Mouse (Mus musculus) MEL (cell line): ENCODE measurements around the gene Usp49. TPM values are rescaled to one million over a fixed set of nuclear protein-coding genes. Genes with fewer than 3 reads are reported as not detected.
A peak's percentile ranks its signal among the peaks of the same experiment; 100 is the strongest.

Experiments used
- DNase-seq: peaks from one replicate; pipeline ENCODE4 v3.0.0; 2011; ENCODE audit warnings: low read depth, low spot score
- H3K27ac ChIP-seq: 2 replicates; pipeline ENCODE4 v1.5.1; 2012; ENCODE audit warnings: low read depth, mild to moderate bottlenecking, control low read depth, low read length, moderate library complexity; ENCODE audit not compliant: control insufficient read depth
- H3K27me3 ChIP-seq, 2 experiments: fragments of 150-350 bp in 1 of 2; sonication (generic) in 1 of 2; 2 replicates each; pipeline ENCODE4 v1.6.1; 2012; ENCODE audit warnings: low read length in 2 of 2, mild to moderate bottlenecking in 2 of 2, improper control_type of control experiment in 1 of 2, moderate library complexity in 1 of 2; ENCODE audit not compliant: insufficient read depth in 2 of 2, control insufficient read depth in 1 of 2
- H3K36me3 ChIP-seq, 2 experiments: 2 replicates each; pipeline ENCODE4 v1.6.1; 2012 to 2014; ENCODE audit warnings: low read length in 2 of 2, improper control_type of control experiment in 1 of 2, inconsistent platforms in 1 of 2, mild to moderate bottlenecking in 1 of 2; ENCODE audit not compliant: insufficient read depth in 2 of 2, control insufficient read depth in 1 of 2
- H3K4me1 ChIP-seq, 2 experiments: fragments of 150-350 bp in 1 of 2; sonication (generic) in 1 of 2; 2 replicates each; pipeline ENCODE4 v1.6.1; 2012; ENCODE audit warnings: low read length in 2 of 2, improper control_type of control experiment in 1 of 2, mild to moderate bottlenecking in 1 of 2; ENCODE audit not compliant: insufficient read depth in 2 of 2, control insufficient read depth in 1 of 2
- H3K4me3 ChIP-seq, 2 experiments: fragments of 150-350 bp in 1 of 2; sonication (generic) in 1 of 2; 2 replicates each; pipeline ENCODE4 v1.5.1; 2012; ENCODE audit warnings: low read depth in 2 of 2, low read length in 2 of 2, mild to moderate bottlenecking in 2 of 2, moderate library complexity in 2 of 2, control low read depth in 1 of 2, improper control_type of control experiment in 1 of 2; ENCODE audit not compliant: control insufficient read depth in 1 of 2, insufficient read depth in 1 of 2
- H3K79me2 ChIP-seq: 2 replicates; pipeline ENCODE4 v1.6.1; 2012; ENCODE audit warnings: mild to moderate bottlenecking, low read length, moderate library complexity; ENCODE audit not compliant: control insufficient read depth, poor library complexity, insufficient read depth
- H3K9ac ChIP-seq: 2 replicates; pipeline ENCODE4 v1.6.1; 2012; ENCODE audit warnings: low read depth, mild to moderate bottlenecking, control low read depth, low read length, moderate library complexity; ENCODE audit not compliant: control insufficient read depth, poor library complexity, severe bottlenecking
- H3K9me3 ChIP-seq: fragments of 150-350 bp; sonication (generic); replicated peaks from 2 replicates; pipeline ENCODE4 v1.6.1; 2012; ENCODE audit warnings: mild to moderate bottlenecking, low read length, improper control_type of control experiment, moderate library complexity; ENCODE audit not compliant: insufficient read depth
- BHLHE40 ChIP-seq: IDR thresholded peaks from 2 replicates; pipeline ENCODE4 v1.6.1; 2012; ENCODE audit warnings: low read depth, mild to moderate bottlenecking, inconsistent platforms, low read length, improper control_type of control experiment, borderline replicate concordance
- CTCF ChIP-seq, 3 experiments: IDR thresholded peaks in 2 of 3; conservative IDR thresholded peaks in 1 of 3; 2 replicates each; pipeline ENCODE4 v1.5.1; 2011 to 2012; ENCODE audit warnings: low read length in 3 of 3, low read depth in 2 of 3, mild to moderate bottlenecking in 2 of 3, improper control_type of control experiment in 1 of 3, inconsistent platforms in 1 of 3, mixed read lengths in 1 of 3, moderate library complexity in 1 of 3; ENCODE audit not compliant: control insufficient read depth in 1 of 3, insufficient read depth in 1 of 3, poor library complexity in 1 of 3, severe bottlenecking in 1 of 3
- E2F4 ChIP-seq: IDR thresholded peaks from 2 replicates; pipeline ENCODE4 v1.6.1; 2011; ENCODE audit warnings: low read depth, low read length, improper control_type of control experiment, borderline replicate concordance
- ETS1 ChIP-seq: IDR thresholded peaks from 2 replicates; pipeline ENCODE4 v1.6.1; 2012; ENCODE audit warnings: low read depth, mild to moderate bottlenecking, inconsistent platforms, low read length, improper control_type of control experiment, moderate library complexity
- GATA1 ChIP-seq: IDR thresholded peaks from 2 replicates; pipeline ENCODE4 v1.6.1; 2011; ENCODE audit warnings: low read depth, low read length, improper control_type of control experiment
- JUND ChIP-seq: IDR thresholded peaks from 2 replicates; pipeline ENCODE4 v1.6.1; 2011; ENCODE audit warnings: low read depth, mild to moderate bottlenecking, improper control_type of control experiment, low read length
- KAT2A ChIP-seq: conservative IDR thresholded peaks from 2 replicates; pipeline ENCODE4 v1.6.1; 2012; ENCODE audit warnings: low read depth, low read length, improper control_type of control experiment, inconsistent platforms
- MAFK ChIP-seq: IDR thresholded peaks from 2 replicates; pipeline ENCODE4 v1.6.1; 2011; ENCODE audit warnings: low read depth, mild to moderate bottlenecking, low read length, improper control_type of control experiment, borderline replicate concordance
- MAX ChIP-seq: IDR thresholded peaks from 2 replicates; pipeline ENCODE4 v1.6.1; 2011; ENCODE audit warnings: low read length, improper control_type of control experiment
- MAZ ChIP-seq: IDR thresholded peaks from 2 replicates; pipeline ENCODE4 v1.6.1; 2012; ENCODE audit warnings: low read depth, mild to moderate bottlenecking, inconsistent platforms, low read length, improper control_type of control experiment
- MEF2A ChIP-seq: IDR thresholded peaks from 2 replicates; pipeline ENCODE4 v1.6.1; 2014; ENCODE audit warnings: low read depth, mild to moderate bottlenecking, inconsistent platforms, low read length, improper control_type of control experiment; ENCODE audit not compliant: poor library complexity, insufficient replicate concordance, severe bottlenecking; ENCODE audit errors: extremely low read depth
- MXI1 ChIP-seq: IDR thresholded peaks from 2 replicates; pipeline ENCODE4 v1.6.1; 2011; ENCODE audit warnings: mild to moderate bottlenecking, low read depth, low read length, improper control_type of control experiment
- NELFE ChIP-seq: IDR thresholded peaks from 2 replicates; pipeline ENCODE4 v1.6.1; 2011; ENCODE audit warnings: low read depth, low read length, improper control_type of control experiment
- NRF1 ChIP-seq: IDR thresholded peaks from 2 replicates; pipeline ENCODE4 v1.6.1; 2014; ENCODE audit warnings: low read depth, mild to moderate bottlenecking, inconsistent platforms, low read length, improper control_type of control experiment, moderate library complexity; ENCODE audit not compliant: poor library complexity, insufficient read depth, severe bottlenecking
- POLR2AphosphoS2 ChIP-seq: IDR thresholded peaks from 2 replicates; pipeline ENCODE4 v1.6.1; 2011; ENCODE audit warnings: low read length, improper control_type of control experiment
- RAD21 ChIP-seq: IDR thresholded peaks from 2 replicates; pipeline ENCODE4 v1.6.1; 2011; ENCODE audit warnings: mild to moderate bottlenecking, low read depth, low read length, improper control_type of control experiment
- SIN3A ChIP-seq: IDR thresholded peaks from 2 replicates; pipeline ENCODE4 v1.6.1; 2012; ENCODE audit warnings: low read length, improper control_type of control experiment, inconsistent platforms
- TCF12 ChIP-seq: IDR thresholded peaks from 2 replicates; pipeline ENCODE4 v1.6.1; 2014; ENCODE audit warnings: low read depth, mild to moderate bottlenecking, inconsistent platforms, low read length, improper control_type of control experiment, moderate library complexity
- ZKSCAN1 ChIP-seq: IDR thresholded peaks from 2 replicates; pipeline ENCODE4 v1.6.1; 2012; ENCODE audit warnings: low read depth, mild to moderate bottlenecking, inconsistent platforms, low read length, improper control_type of control experiment, moderate library complexity
- ZMIZ1 ChIP-seq: IDR thresholded peaks from 2 replicates; pipeline ENCODE4 v1.6.1; 2012; ENCODE audit warnings: low read depth, mild to moderate bottlenecking, inconsistent platforms, low read length, improper control_type of control experiment, moderate library complexity
- polyA plus RNA-seq, 2 experiments: library from polyadenylated mRNA; stranded (reverse) in 1 of 2; unstranded in 1 of 2; fragments of >175 nt in 1 of 2; fragments of >200 nt in 1 of 2; gene quantifications; 2 replicates each; pipeline versions ENCODE4 v1.2.1 to v1.2.4; 2012; ENCODE audit warnings: low replicate concordance in 2 of 2, low read depth in 1 of 2; ENCODE audit not compliant: insufficient read length in 2 of 2, insufficient read depth in 1 of 2, missing spikeins in 1 of 2
- total RNA-seq: library from RNA; depleted of rRNA; stranded (reverse); fragments of 300-350 nt; gene quantifications from 2 replicates; pipeline ENCODE4 v1.2.3, GENCODE M21; 2012

Gene Usp49
- total and polyA plus RNA-seq, 3 experiments: 5.2 to 16.1 TPM; not detected in 1

DNA sequence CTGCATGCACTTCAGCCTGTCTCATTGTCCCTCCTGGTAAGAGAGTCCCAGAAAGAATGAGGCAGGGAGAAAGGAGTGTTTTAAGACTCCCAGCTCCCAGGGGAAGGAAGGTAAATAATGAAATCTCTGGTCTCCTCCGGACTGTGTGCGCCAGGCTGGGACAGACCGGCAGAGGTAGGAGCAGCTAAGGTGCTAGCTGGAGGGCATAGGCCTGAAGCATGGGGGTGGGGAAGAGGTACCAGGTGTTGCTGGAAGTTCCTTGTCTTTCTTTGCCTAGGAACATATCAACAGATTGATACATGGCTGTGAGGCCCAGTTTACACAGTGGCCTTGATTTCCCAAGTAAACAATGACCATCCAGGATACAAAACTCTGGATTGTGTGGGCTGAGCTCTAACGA lies 78.5 kb downstream of the Usp49 start:
- Histone ChIP-seq H3K9me3 (no peaks in the 10 kb centered on the region), H3K4me1 (peaks cover 0 to 7% of the 10 kb centered on the region in 2 experiments; a peak in 3 of 4 replicates), H3K79me2 (no peaks in the 10 kb centered on the region), H3K36me3 (peaks cover 0 to 5% of the 10 kb centered on the region in 2 experiments; a peak in 2 of 4 replicates), H3K27ac (no peak overlapping the region), H3K4me3 (no peak overlapping the region), H3K27me3 (no peaks in the 10 kb centered on the region), H3K9ac (no peak overlapping the region)
- DNase-seq: no peak
- TF ChIP-seq MEF2A (no peak), TCF12 (no peak), ZKSCAN1 (no peak), GATA1 (no peak), MAZ (no peak), MAFK (no peak), RAD21 (no peak), NRF1 (no peak), E2F4 (no peak), KAT2A (no peak), CTCF (IDR thresholded peaks at IDR 0.05 in 2 of 3, conservative IDR thresholded peaks at IDR 0.05 in 1 of 3; ENCODE audit: control insufficient read depth in 1 of 3, insufficient read depth in 1 of 3, low read depth in 2 of 3, low read length in 3 of 3, poor library complexity in 1 of 3, severe bottlenecking in 1 of 3) (no peak), POLR2AphosphoS2 (no peak), JUND (no peak), BHLHE40 (no peak), NELFE (no peak)

DNA sequence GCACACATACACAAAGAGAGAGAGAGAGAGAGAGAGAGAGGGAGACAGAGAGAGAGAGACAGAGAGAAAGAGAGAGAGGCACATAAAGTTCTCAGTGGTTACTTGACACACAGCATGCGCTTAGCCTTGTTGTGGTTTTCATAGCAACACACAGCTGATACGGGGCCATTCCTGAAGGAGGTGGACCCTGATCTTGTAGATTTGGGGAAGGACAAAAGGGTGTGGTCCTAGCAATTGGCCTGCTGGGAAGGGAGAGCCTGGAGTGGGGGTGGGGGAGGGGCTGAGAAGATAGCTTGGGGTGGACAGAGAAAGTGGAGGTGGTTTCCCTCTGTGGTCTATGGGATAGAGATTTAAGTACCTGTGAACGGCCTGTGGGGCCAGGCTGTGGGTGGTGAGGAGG lies 79.5 kb downstream of the Usp49 start:
- Histone ChIP-seq H3K4me1 (peaks cover 0 to 7% of the 10 kb centered on the region in 2 experiments; a peak in 3 of 4 replicates), H3K36me3 (peaks cover 0 to 5% of the 10 kb centered on the region in 2 experiments; a peak in 2 of 4 replicates), H3K4me3 (no peak overlapping the region), H3K9me3 (no peaks in the 10 kb centered on the region), H3K79me2 (no peaks in the 10 kb centered on the region)
- TF ChIP-seq RAD21 (no peak), ZMIZ1 (no peak), MXI1 (peak; percentile 72), ETS1 (peak; percentile 68), ZKSCAN1 (no peak), TCF12 (no peak), SIN3A (peak; percentile 81), MAX (no peak)
- TF ChIP-seq, all 39 proteins: peak for 3
- DNase-seq: peak; percentile 58
- Histone ChIP-seq H3K27me3 (peaks cover 0 to under 1% of the 10 kb centered on the region in 2 experiments; a peak in 1 of 4 replicates), H3K27ac (no peak overlapping the region), H3K9ac (no peak overlapping the region)
